Mouse (Mus musculus) liver, adult 2 months (tissue): ENCODE data around the gene Ankar. TPM values are rescaled to one million over a fixed set of nuclear protein-coding genes. Genes with fewer than 3 reads are reported as not detected.

ENCODE experiments used
- DNase-seq: peaks from one replicate; pipeline ENCODE4 v3.0.0-alpha.2; 2011; ENCODE audit warnings: low read depth, low spot score; ENCODE audit errors: extremely low read depth
- H3K27ac ChIP-seq: fragments of 200-500 bp; replicated peaks from 2 replicates; pipeline ENCODE4 v1.5.1; 2012; ENCODE audit warnings: low read depth, mild to moderate bottlenecking, control low read depth, inconsistent platforms, low read length; ENCODE audit not compliant: insufficient read depth
- H3K27me3 ChIP-seq: fragments of 200-500 bp; 2 replicates; pipeline ENCODE4 v1.6.1; 2012; ENCODE audit warnings: mild to moderate bottlenecking, moderate library complexity, low read length, inconsistent platforms; ENCODE audit not compliant: control insufficient read depth, insufficient read depth
- H3K36me3 ChIP-seq: fragments of 200-500 bp; 2 replicates; pipeline ENCODE4 v1.6.1; 2012; ENCODE audit warnings: low read length, inconsistent platforms; ENCODE audit not compliant: control insufficient read depth, insufficient read depth
- H3K4me1 ChIP-seq: fragments of 200-500 bp; 2 replicates; pipeline ENCODE4 v1.6.1; 2011; ENCODE audit warnings: low read length; ENCODE audit not compliant: control insufficient read depth, insufficient read depth
- H3K4me3 ChIP-seq: fragments of 200-500 bp; 2 replicates; pipeline ENCODE4 v1.5.1; 2011; ENCODE audit warnings: low read depth, mild to moderate bottlenecking, control low read depth, low read length, moderate library complexity; ENCODE audit not compliant: insufficient read depth
- H3K79me2 ChIP-seq: fragments of 200-500 bp; 2 replicates; pipeline ENCODE4 v1.6.1; 2012; ENCODE audit warnings: inconsistent platforms, mild to moderate bottlenecking, low read length, moderate library complexity; ENCODE audit not compliant: control insufficient read depth, insufficient read depth
- H3K9ac ChIP-seq: fragments of 200-500 bp; 2 replicates; pipeline ENCODE4 v1.6.1; 2012; ENCODE audit warnings: low read depth, mild to moderate bottlenecking, control low read depth, inconsistent platforms, low read length
- CTCF ChIP-seq: fragments of 200-500 bp; IDR thresholded peaks from 2 replicates; pipeline ENCODE4 v1.5.1; 2011; ENCODE audit warnings: low read depth, low read length, control low read depth
- POLR2A ChIP-seq: fragments of 200-500 bp; IDR thresholded peaks from 2 replicates; pipeline ENCODE4 v1.6.1; 2011; ENCODE audit warnings: low read length, control low read depth; ENCODE audit not compliant: insufficient read depth; ENCODE audit errors: extremely low read depth
- WGBS: fragments of 180-500 bp; shearing (Covaris S2); methylation state at CpG from one replicate; pipeline ENCODE4 v1.1.7; 2018; 5-methylcytosine and 5-hydroxymethylcytosine counted together
- polyA plus RNA-seq: library from polyadenylated mRNA; depleted of rRNA; stranded (reverse); fragments of >200 nt; gene quantifications from 2 replicates; pipeline ENCODE4 v1.2.3, GENCODE M21; 2012; rRNA removed
- total RNA-seq: library from RNA; depleted of rRNA; stranded (reverse); fragments of >200 nt; gene quantifications from 2 replicates; pipeline ENCODE4 v1.2.3, GENCODE M21; 2014; rRNA removed

Gene Ankar
- total and polyA plus RNA-seq, 2 experiments, result not detected

- 94% methylated on average over 7 of the region's 7 CpGs for WGBS
- no peak overlapping the region for H3K9ac ChIP-seq
- peaks cover 3% of the 10 kb centered on the region; the same call in 1 of the 2 replicates for H3K4me1 ChIP-seq
- H3K27me3 ChIP-seq, result no peaks in the 10 kb centered on the region
- H3K4me3 ChIP-seq, result no peak overlapping the region
- no peak for DNase-seq
- peaks cover 14% of the 10 kb centered on the region; the same call in 1 of the 2 replicates for H3K36me3 ChIP-seq
- H3K79me2 ChIP-seq, result no peaks in the 10 kb centered on the region
- H3K27ac ChIP-seq, result no peak overlapping the region
- TF ChIP-seq POLR2A (no peak), CTCF (no peak)
Observed at GRCm38 (mm10) chr1:72601233-72601632, 99.1 kb downstream of the Ankar start.

GRCm38 (mm10) chr1:72600778-72601177 lies 99.6 kb downstream of the Ankar start:
- WGBS, result 89% methylated on average over 5 of the region's 5 CpGs
- no peak for TF ChIP-seq POLR2A
- no peak for TF ChIP-seq CTCF
- H3K79me2 ChIP-seq, result no peaks in the 10 kb centered on the region
- no peak overlapping the region for H3K9ac ChIP-seq
- no peak overlapping the region for H3K4me3 ChIP-seq
- H3K4me1 ChIP-seq, result peaks cover 3% of the 10 kb centered on the region; the same call in 1 of the 2 replicates
- no peak for DNase-seq
- H3K27me3 ChIP-seq, result no peaks in the 10 kb centered on the region
- no peak overlapping the region for H3K27ac ChIP-seq
- peaks cover 14% of the 10 kb centered on the region; the same call in 1 of the 2 replicates for H3K36me3 ChIP-seq

GRCm38 (mm10) chr1:72599146-72600101 lies 101.0 kb downstream of the Ankar start:
- no peak overlapping the region for H3K9ac ChIP-seq
- H3K4me3 ChIP-seq, result no peak overlapping the region
- DNase-seq, result peak; percentile 6
- WGBS, result 38% methylated on average over 21 of the region's 21 CpGs
- peaks cover 11% of the 10 kb centered on the region; the same call in 1 of the 2 replicates for H3K36me3 ChIP-seq
- no peaks in the 10 kb centered on the region for H3K27me3 ChIP-seq
- H3K27ac ChIP-seq, result no peak overlapping the region
- no peak for TF ChIP-seq POLR2A
- no peak for TF ChIP-seq CTCF
- H3K4me1 ChIP-seq, result peaks cover 3% of the 10 kb centered on the region; the same call in 1 of the 2 replicates
- H3K79me2 ChIP-seq, result no peaks in the 10 kb centered on the region

- peaks cover 9% of the 10 kb centered on the region for H3K36me3 ChIP-seq
- whole genome bisulfite sequencing, result 83% methylated on average over 5 of the region's 5 CpGs
- no peak for DNase-seq
Observed at GRCm38 (mm10) chr1:72596231-72596630, 104.1 kb downstream of the Ankar start.

GRCm38 (mm10) chr1:72595686-72596085 lies 104.7 kb downstream of the Ankar start:
- no peak overlapping the region for H3K9ac ChIP-seq
- WGBS, result 95% methylated on average over 12 of the region's 12 CpGs
- no peaks in the 10 kb centered on the region for H3K79me2 ChIP-seq
- peaks cover 11% of the 10 kb centered on the region for H3K36me3 ChIP-seq
- H3K4me3 ChIP-seq, result no peak overlapping the region
- H3K27me3 ChIP-seq, result no peaks in the 10 kb centered on the region
- TF ChIP-seq POLR2A (no peak), CTCF (no peak)
- no peak overlapping the region for H3K27ac ChIP-seq
- H3K4me1 ChIP-seq, result peaks cover 3% of the 10 kb centered on the region; the same call in 1 of the 2 replicates
- DNase-seq, result no peak

More at GRCm38 (mm10) chr1:72596231-72596630, 104.1 kb downstream of the Ankar start:
- no peak overlapping the region for H3K27ac ChIP-seq
- TF ChIP-seq CTCF, result no peak
- no peak for TF ChIP-seq POLR2A
- H3K9ac ChIP-seq, result no peak overlapping the region
- no peaks in the 10 kb centered on the region for H3K27me3 ChIP-seq
- H3K4me3 ChIP-seq, result no peak overlapping the region
- no peaks in the 10 kb centered on the region for H3K79me2 ChIP-seq
- peaks cover 3% of the 10 kb centered on the region; the same call in 1 of the 2 replicates for H3K4me1 ChIP-seq

- no peak for DNase-seq
- H3K4me3 ChIP-seq, result no peak overlapping the region
- no peaks in the 10 kb centered on the region for H3K79me2 ChIP-seq
- H3K27ac ChIP-seq, result no peak overlapping the region
- 86% methylated on average over 20 of the region's 20 CpGs for WGBS
- H3K27me3 ChIP-seq, result no peaks in the 10 kb centered on the region
- peaks cover 13% of the 10 kb centered on the region for H3K36me3 ChIP-seq
- no peak overlapping the region for H3K9ac ChIP-seq
- H3K4me1 ChIP-seq, result no peaks in the 10 kb centered on the region
- TF ChIP-seq CTCF (no peak), POLR2A (no peak)
Observed at GRCm38 (mm10) chr1:72593340-72593951, 106.9 kb downstream of the Ankar start.

Other genes starting within 250 kb of the Ankar start
- not detected in 2 replicates for gene March4, start 163.6 kb downstream of the Ankar start, total RNA-seq
- gene March4, start 163.6 kb downstream of the Ankar start, polyA plus RNA-seq, result not detected in 2 replicates
- gene Smarcal1, start 117.3 kb downstream of the Ankar start, total RNA-seq, result 8.3 and 10.9 TPM in 2 replicates
- 10.5 and 13.9 TPM in 2 replicates for gene Smarcal1, start 117.3 kb downstream of the Ankar start, polyA plus RNA-seq
- 394 and 426 TPM in 2 replicates for gene Rpl37a, start 10.7 kb upstream of the Ankar start, total RNA-seq
- 216 and 237 TPM in 2 replicates for gene Rpl37a, start 10.7 kb upstream of the Ankar start, polyA plus RNA-seq
- gene Igfbp2, start 123.9 kb upstream of the Ankar start, total RNA-seq, result 500 and 747 TPM in 2 replicates
- gene Igfbp2, start 123.9 kb upstream of the Ankar start, polyA plus RNA-seq, result 223 and 1,009 TPM in 2 replicates
- gene Igfbp5, start 174.3 kb upstream of the Ankar start, total RNA-seq, result 2.2 and 3.0 TPM in 2 replicates
- gene Igfbp5, start 174.3 kb upstream of the Ankar start, polyA plus RNA-seq, result 2.4 and 5.7 TPM in 2 replicates